ENCODE assay signal across 17 mouse cellular contexts in the genomic region with DNA sequence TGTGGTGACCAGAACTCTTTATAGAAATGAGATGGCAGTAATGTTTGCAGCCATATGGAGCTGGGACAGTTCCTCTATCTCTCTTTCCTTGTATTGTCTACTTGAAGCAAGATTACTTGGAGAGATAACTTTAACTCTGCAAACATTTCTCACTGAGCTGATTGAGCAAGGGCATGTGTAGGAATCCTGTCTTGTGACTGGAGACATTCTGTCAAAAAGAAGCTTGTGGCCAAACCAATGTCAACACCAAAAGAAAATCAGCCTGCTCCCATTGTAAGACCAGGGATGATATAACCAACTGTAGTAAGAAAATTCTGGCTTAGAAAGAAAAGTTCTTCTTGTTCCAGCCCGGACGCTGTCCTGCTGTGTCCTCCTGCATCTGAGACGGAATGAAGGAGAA. TPM values are rescaled to one million over a fixed set of nuclear protein-coding genes. Genes with fewer than 3 reads are reported as not detected.
"Had no signal": no experiment of that assay in that cellular context is flagged by ENCODE, and none has a peak within 500 bp of the region (broad histone marks: within the 10 kb centered on the region; RNA-seq: fewer than 3 reads in every experiment).

No protein-coding gene starts in this region.

- H3K36me3 ChIP-seq: limb, embryonic 10.5 days; liver, embryonic 15.5 days; lung, embryonic 15.5 days; midbrain, embryonic 10.5 days; neural tube, embryonic 15.5 days had no signal

- H3K9me3 ChIP-seq: limb, embryonic 10.5 days; liver, embryonic 15.5 days; lung, embryonic 15.5 days; midbrain, embryonic 10.5 days; neural tube, embryonic 15.5 days had no signal

- DNase-seq: kidney, adult 8-10 months; kidney, postnatal 4 days; midbrain, embryonic 14.5 days; right cerebral cortex, postnatal 4 days; spleen, adult 18-20 months; thymus, adult 18-20 months; thymus, postnatal 14 days had no signal

- H3K4me1 ChIP-seq: lung, embryonic 15.5 days; midbrain, embryonic 10.5 days; neural tube, embryonic 15.5 days had no signal

- H3K27me3 ChIP-seq: liver, embryonic 15.5 days; lung, embryonic 15.5 days; neural tube, embryonic 15.5 days had no signal

- H3K9ac ChIP-seq: liver, embryonic 15.5 days; lung, embryonic 15.5 days; neural tube, embryonic 15.5 days had no signal

- H3K4me2 ChIP-seq: liver, embryonic 11.5 days; liver, embryonic 15.5 days; lung, embryonic 15.5 days; neural tube, embryonic 15.5 days had no signal

- H3K4me3 ChIP-seq: layer of hippocampus, adult 2 months; limb, embryonic 10.5 days; liver, embryonic 15.5 days; lung, embryonic 15.5 days; midbrain, embryonic 10.5 days; myocyte; neural tube, embryonic 15.5 days had no signal

- ATAC-seq: inflammation-experienced regulatory T-cells, adult 6 months; intestine, postnatal 0 days had no signal

- H3K27ac ChIP-seq: layer of hippocampus, adult 2 months; limb, embryonic 10.5 days; liver, embryonic 15.5 days; lung, embryonic 15.5 days; midbrain, embryonic 10.5 days; neural tube, embryonic 15.5 days had no signal

RNA-seq across cellular contexts. Expression of gene Carmil3, which starts 55.6 kb away (rescaled TPM):
- polyA plus RNA-seq: inflammation-experienced regulatory T-cells, adult 6 months had no signal
